Mouse (Mus musculus) testis, adult 2 months (tissue): ENCODE measurements at regions not wholly inside any gene's neighbourhood (a gene's known extent, or its start where the extent isn't known, plus 50 kb on each side); places are given as distances from the start of the nearest gene placed in this dataset.
A peak's percentile ranks its signal among the peaks of the same experiment; 100 is the strongest.

ENCODE experiments used
- H3K27ac ChIP-seq: fragments of 200-500 bp; 2 replicates; pipeline ENCODE4 v1.5.1; 2012; ENCODE audit warnings: low read depth, low read length; ENCODE audit not compliant: control insufficient read depth, insufficient read depth
- H3K27me3 ChIP-seq: fragments of 200-500 bp; 2 replicates; pipeline ENCODE4 v1.6.1; 2012; ENCODE audit warnings: mild to moderate bottlenecking, low read length, moderate library complexity; ENCODE audit not compliant: control insufficient read depth, insufficient read depth
- H3K36me3 ChIP-seq: fragments of 200-500 bp; 2 replicates; pipeline ENCODE4 v1.6.1; 2012; ENCODE audit warnings: mild to moderate bottlenecking, low read length; ENCODE audit not compliant: control insufficient read depth, insufficient read depth
- H3K4me1 ChIP-seq: fragments of 200-500 bp; 2 replicates; pipeline ENCODE4 v1.6.1; 2012; ENCODE audit warnings: low read length; ENCODE audit not compliant: control insufficient read depth, insufficient read depth
- H3K4me3 ChIP-seq: fragments of 200-500 bp; 2 replicates; pipeline ENCODE4 v1.5.1; 2012; ENCODE audit warnings: low read depth, mild to moderate bottlenecking, low read length, moderate library complexity, mixed read lengths; ENCODE audit not compliant: control insufficient read depth
- CTCF ChIP-seq: fragments of 200-500 bp; IDR thresholded peaks from 2 replicates; pipeline ENCODE4 v1.5.1; 2012; ENCODE audit warnings: low read depth, mild to moderate bottlenecking, inconsistent platforms, low read length, moderate library complexity; ENCODE audit not compliant: control insufficient read depth, insufficient read depth, insufficient replicate concordance
- POLR2A ChIP-seq: fragments of 200-500 bp; IDR thresholded peaks from 2 replicates; pipeline ENCODE4 v1.6.1; 2012; ENCODE audit warnings: low read depth, mild to moderate bottlenecking, inconsistent platforms, low read length, moderate library complexity; ENCODE audit not compliant: control insufficient read depth

DNA sequence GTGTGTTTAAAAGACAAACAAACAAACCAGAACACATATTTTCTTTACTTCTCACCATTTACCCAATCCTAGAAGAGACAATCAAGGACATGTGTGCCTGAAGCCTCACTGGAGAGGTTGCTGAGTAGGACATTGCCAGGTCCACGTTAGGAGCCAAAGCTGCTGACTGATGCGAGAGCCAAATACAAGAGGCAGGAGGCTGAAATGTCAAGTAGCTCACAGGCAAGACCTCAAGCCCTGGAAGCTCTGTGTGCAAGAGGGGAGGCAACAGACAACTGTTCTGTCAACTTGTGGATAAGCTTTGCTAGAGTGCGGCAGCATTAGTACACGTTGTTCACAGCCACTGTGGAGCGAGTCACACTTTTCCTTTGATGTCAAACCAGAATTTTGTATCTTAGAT, 63.6 kb upstream of the Gm45716 start:
- no peak overlapping the region for H3K4me3 ChIP-seq
- H3K27me3 ChIP-seq = no peaks in the 10 kb centered on the region
- TF ChIP-seq CTCF = no peak
- no peak for TF ChIP-seq POLR2A
- no peak overlapping the region for H3K27ac ChIP-seq
- no peaks in the 10 kb centered on the region for H3K4me1 ChIP-seq
- no peaks in the 10 kb centered on the region for H3K36me3 ChIP-seq

DNA sequence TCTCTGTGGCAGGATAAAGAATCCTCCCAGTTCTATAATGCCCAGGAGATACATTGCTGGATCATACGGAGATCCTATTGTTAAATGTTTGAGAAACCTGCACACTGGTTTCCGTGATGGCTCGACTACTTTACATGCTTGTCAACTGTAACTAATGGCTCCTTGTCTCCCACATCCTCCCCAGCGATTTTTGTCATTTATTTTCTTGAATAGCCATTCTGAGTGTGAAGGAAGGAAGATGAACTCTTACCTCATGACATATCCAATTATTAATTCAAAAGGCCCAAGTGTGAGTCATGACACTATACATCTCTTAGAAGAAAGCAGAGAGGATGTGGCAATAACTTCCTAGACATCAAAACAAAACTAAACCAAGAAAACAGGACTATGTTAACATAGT, 61.2 kb upstream of the Gm45716 start:
- Histone ChIP-seq H3K27me3 (no peaks in the 10 kb centered on the region), H3K27ac (no peak overlapping the region), H3K4me1 (no peaks in the 10 kb centered on the region), H3K4me3 (no peak overlapping the region), H3K36me3 (no peaks in the 10 kb centered on the region)
- no peak for TF ChIP-seq POLR2A
- TF ChIP-seq CTCF = no peak

DNA sequence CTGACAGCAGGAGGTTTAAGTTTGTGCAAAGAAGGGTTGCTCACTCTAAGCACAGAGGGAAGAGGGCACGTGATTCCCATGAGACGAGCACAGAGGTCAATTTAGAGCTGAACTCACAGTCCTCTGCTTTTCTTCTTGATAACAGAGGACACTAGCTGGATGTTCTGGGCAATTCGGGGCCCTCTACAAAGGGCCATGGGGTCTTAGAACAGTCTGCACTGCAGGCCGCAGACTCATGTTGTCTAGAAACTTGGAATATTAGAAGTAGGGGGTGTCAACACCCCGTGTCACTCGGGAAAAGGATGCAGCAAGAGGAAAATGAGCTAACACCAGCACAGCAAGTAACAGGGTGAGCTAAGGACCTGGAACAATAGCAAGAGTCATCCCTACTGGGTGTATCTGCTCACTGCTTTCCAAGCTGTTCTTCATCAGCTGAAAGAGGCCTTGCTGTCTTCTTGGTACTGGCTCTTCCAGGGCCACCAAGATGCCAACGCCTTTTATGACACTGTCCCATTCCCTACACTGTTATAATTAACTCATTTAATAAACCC, 58.5 kb upstream of the Gm45716 start:
- TF ChIP-seq CTCF (no peak), POLR2A (no peak)
- Histone ChIP-seq H3K27me3 (no peaks in the 10 kb centered on the region), H3K4me3 (no peak overlapping the region), H3K27ac (no peak overlapping the region), H3K4me1 (no peaks in the 10 kb centered on the region), H3K36me3 (no peaks in the 10 kb centered on the region)

DNA sequence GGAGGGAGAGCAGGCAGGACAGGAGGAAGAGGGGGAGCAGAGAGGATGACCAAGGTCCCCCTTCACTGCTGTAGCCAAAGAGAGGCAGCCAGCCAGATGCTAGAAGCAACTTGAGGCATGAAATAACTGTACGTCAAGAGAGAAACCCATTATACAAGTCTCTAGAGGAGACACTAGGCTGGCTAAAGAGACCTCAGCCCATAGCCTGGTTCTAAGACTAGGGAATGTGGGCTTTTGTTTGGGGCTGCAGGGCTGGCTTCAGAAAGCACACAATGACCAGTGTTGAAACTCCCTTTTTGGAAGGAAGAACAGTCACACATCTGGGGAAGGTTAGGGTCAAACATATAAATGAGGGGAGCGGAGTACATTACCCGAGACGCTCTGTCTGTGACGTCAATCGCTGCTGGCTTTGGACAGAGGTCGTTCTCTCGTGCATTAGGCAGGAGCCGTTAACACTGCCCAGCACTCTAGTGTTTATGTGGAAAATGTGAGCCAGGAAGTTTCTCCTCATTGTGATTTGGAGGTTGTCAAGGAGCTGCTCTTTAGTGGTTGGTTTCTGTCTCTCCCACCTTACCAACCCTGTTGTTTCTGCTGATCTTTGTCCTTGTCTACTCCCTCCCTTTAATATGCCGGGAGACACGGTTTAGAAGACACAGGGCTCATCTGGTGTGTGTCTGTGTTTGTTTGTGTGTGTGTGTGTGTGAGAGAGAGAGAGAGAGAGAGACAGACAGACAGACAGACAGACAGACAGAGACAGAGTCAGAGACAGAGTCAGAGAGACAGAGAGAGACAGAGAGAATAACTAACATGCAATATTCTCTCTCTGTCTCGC, 57.5 kb upstream of the Gm45716 start:
- TF ChIP-seq CTCF = no peak
- no peak for TF ChIP-seq POLR2A
- H3K4me3 ChIP-seq = no peak overlapping the region
- H3K27me3 ChIP-seq = no peaks in the 10 kb centered on the region
- H3K27ac ChIP-seq = peak overlapping the region; percentile 12; the same call in 1 of the 2 replicates
- no peaks in the 10 kb centered on the region for H3K36me3 ChIP-seq
- no peaks in the 10 kb centered on the region for H3K4me1 ChIP-seq

DNA sequence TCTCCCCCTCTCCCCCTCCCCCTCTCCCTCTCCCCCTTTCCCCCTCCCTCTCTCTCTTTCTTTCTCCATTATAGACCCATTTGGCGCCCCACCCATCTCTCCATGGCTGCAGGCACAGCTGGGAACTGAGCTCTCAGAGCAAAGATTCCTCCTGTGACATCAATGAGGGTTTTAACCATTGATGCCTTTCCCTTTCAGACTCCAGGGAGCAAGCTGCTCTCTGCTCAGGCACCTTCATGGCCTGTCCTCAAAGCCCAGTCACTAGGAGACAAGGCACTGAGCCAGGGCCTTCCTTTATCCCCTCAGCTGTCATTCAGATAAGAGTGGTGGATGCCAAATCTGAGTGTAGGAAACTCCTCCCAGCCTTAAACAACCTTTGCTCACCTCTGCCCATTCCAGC, 56.8 kb upstream of the Gm45716 start:
- TF ChIP-seq CTCF (no peak), POLR2A (no peak)
- H3K27me3 ChIP-seq = no peaks in the 10 kb centered on the region

DNA sequence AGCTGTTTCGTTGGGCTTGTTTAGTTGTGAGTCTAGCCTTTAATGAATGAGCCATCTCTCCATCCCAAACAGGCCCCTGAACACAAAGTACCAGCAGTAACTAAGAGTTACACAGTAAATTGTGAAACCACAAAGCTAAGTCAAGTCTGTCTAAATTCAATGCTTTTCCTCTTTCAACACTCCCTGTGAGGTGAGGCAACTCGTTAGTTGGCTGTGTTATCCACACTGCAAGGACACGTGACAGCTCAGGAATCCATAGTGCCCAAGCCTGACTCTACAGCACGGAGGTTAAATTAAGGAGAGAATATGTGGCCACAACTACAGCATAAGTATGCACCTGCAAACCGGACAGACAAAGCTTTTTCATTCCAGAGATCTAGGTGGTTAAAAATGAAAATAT, 54.9 kb upstream of the Gm45716 start:
- Histone ChIP-seq H3K27ac (no peak overlapping the region), H3K4me1 (no peaks in the 10 kb centered on the region), H3K36me3 (no peaks in the 10 kb centered on the region), H3K27me3 (no peaks in the 10 kb centered on the region), H3K4me3 (no peak overlapping the region)
- TF ChIP-seq POLR2A (no peak), CTCF (no peak)

More for the DNA sequence above, 56.8 kb upstream of the Gm45716 start:
- no peak overlapping the region for H3K27ac ChIP-seq
- H3K36me3 ChIP-seq = no peaks in the 10 kb centered on the region
- H3K4me3 ChIP-seq = no peak overlapping the region
- no peaks in the 10 kb centered on the region for H3K4me1 ChIP-seq

DNA sequence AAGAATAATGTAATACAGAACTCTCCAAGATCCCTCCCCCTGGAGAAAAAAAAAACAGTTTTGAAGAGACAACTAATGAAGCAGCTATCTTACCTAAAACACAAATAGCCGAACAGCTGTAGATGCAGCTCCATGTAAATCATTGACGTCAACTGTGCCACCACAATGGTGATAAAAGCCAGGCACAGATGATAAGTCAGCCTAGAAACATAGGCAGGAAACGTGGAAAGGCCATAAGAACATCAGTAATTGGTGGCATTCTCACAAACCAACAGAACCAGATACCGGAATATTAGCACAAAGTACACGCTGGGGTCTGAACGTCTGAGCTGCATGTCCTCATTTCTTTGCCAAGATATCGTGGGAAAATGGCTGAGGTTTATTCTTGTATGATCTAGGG, 51.2 kb upstream of the Gm45716 start:
- Histone ChIP-seq H3K27ac (no peak overlapping the region), H3K4me3 (no peak overlapping the region), H3K36me3 (no peaks in the 10 kb centered on the region), H3K27me3 (no peaks in the 10 kb centered on the region), H3K4me1 (no peaks in the 10 kb centered on the region)
- no peak for TF ChIP-seq POLR2A
- no peak for TF ChIP-seq CTCF
